Mouse (Mus musculus) MEL (cell line): ENCODE results near the gene Rhoa. TPM values are rescaled to one million over a fixed set of nuclear protein-coding genes. Genes with fewer than 3 reads are reported as not detected.

Source experiments
- DNase-seq: peaks from one replicate; pipeline ENCODE4 v3.0.0; 2011; ENCODE audit warnings: low read depth, low spot score
- H3K27ac ChIP-seq: 2 replicates; pipeline ENCODE4 v1.5.1; 2012; ENCODE audit warnings: low read depth, mild to moderate bottlenecking, control low read depth, low read length, moderate library complexity; ENCODE audit not compliant: control insufficient read depth
- H3K27me3 ChIP-seq, 2 experiments: fragments of 150-350 bp in 1 of 2; sonication (generic) in 1 of 2; 2 replicates each; pipeline ENCODE4 v1.6.1; 2012; ENCODE audit warnings: low read length in 2 of 2, mild to moderate bottlenecking in 2 of 2, improper control_type of control experiment in 1 of 2, moderate library complexity in 1 of 2; ENCODE audit not compliant: insufficient read depth in 2 of 2, control insufficient read depth in 1 of 2
- H3K36me3 ChIP-seq, 2 experiments: 2 replicates each; pipeline ENCODE4 v1.6.1; 2012 to 2014; ENCODE audit warnings: low read length in 2 of 2, improper control_type of control experiment in 1 of 2, inconsistent platforms in 1 of 2, mild to moderate bottlenecking in 1 of 2; ENCODE audit not compliant: insufficient read depth in 2 of 2, control insufficient read depth in 1 of 2
- H3K4me1 ChIP-seq, 2 experiments: fragments of 150-350 bp in 1 of 2; sonication (generic) in 1 of 2; 2 replicates each; pipeline ENCODE4 v1.6.1; 2012; ENCODE audit warnings: low read length in 2 of 2, improper control_type of control experiment in 1 of 2, mild to moderate bottlenecking in 1 of 2; ENCODE audit not compliant: insufficient read depth in 2 of 2, control insufficient read depth in 1 of 2
- H3K4me3 ChIP-seq, 2 experiments: fragments of 150-350 bp in 1 of 2; sonication (generic) in 1 of 2; 2 replicates each; pipeline ENCODE4 v1.5.1; 2012; ENCODE audit warnings: low read depth in 2 of 2, low read length in 2 of 2, mild to moderate bottlenecking in 2 of 2, moderate library complexity in 2 of 2, control low read depth in 1 of 2, improper control_type of control experiment in 1 of 2; ENCODE audit not compliant: control insufficient read depth in 1 of 2, insufficient read depth in 1 of 2
- H3K79me2 ChIP-seq: 2 replicates; pipeline ENCODE4 v1.6.1; 2012; ENCODE audit warnings: mild to moderate bottlenecking, low read length, moderate library complexity; ENCODE audit not compliant: control insufficient read depth, poor library complexity, insufficient read depth
- H3K9ac ChIP-seq: 2 replicates; pipeline ENCODE4 v1.6.1; 2012; ENCODE audit warnings: low read depth, mild to moderate bottlenecking, control low read depth, low read length, moderate library complexity; ENCODE audit not compliant: control insufficient read depth, poor library complexity, severe bottlenecking
- H3K9me3 ChIP-seq: fragments of 150-350 bp; sonication (generic); replicated peaks from 2 replicates; pipeline ENCODE4 v1.6.1; 2012; ENCODE audit warnings: mild to moderate bottlenecking, low read length, improper control_type of control experiment, moderate library complexity; ENCODE audit not compliant: insufficient read depth
- CHD2 ChIP-seq: IDR thresholded peaks from 2 replicates; pipeline ENCODE4 v1.6.1; 2011; ENCODE audit warnings: low read length, improper control_type of control experiment
- CTCF ChIP-seq, 3 experiments: IDR thresholded peaks in 2 of 3; conservative IDR thresholded peaks in 1 of 3; 2 replicates each; pipeline ENCODE4 v1.5.1; 2011 to 2012; ENCODE audit warnings: low read length in 3 of 3, low read depth in 2 of 3, mild to moderate bottlenecking in 2 of 3, improper control_type of control experiment in 1 of 3, inconsistent platforms in 1 of 3, mixed read lengths in 1 of 3, moderate library complexity in 1 of 3; ENCODE audit not compliant: control insufficient read depth in 1 of 3, insufficient read depth in 1 of 3, poor library complexity in 1 of 3, severe bottlenecking in 1 of 3
- E2F4 ChIP-seq: IDR thresholded peaks from 2 replicates; pipeline ENCODE4 v1.6.1; 2011; ENCODE audit warnings: low read depth, low read length, improper control_type of control experiment, borderline replicate concordance
- EP300 ChIP-seq, 2 experiments: IDR thresholded peaks; 2 replicates each; pipeline ENCODE4 v1.6.1; 2011; ENCODE audit warnings: improper control_type of control experiment in 2 of 2, low read length in 2 of 2, low read depth in 1 of 2, mild to moderate bottlenecking in 1 of 2
- GABPA ChIP-seq: IDR thresholded peaks from 2 replicates; pipeline ENCODE4 v1.6.1; 2012; ENCODE audit warnings: low read depth, mild to moderate bottlenecking, inconsistent platforms, low read length, improper control_type of control experiment, moderate library complexity
- GATA1 ChIP-seq: IDR thresholded peaks from 2 replicates; pipeline ENCODE4 v1.6.1; 2011; ENCODE audit warnings: low read depth, low read length, improper control_type of control experiment
- JUND ChIP-seq: IDR thresholded peaks from 2 replicates; pipeline ENCODE4 v1.6.1; 2011; ENCODE audit warnings: low read depth, mild to moderate bottlenecking, improper control_type of control experiment, low read length
- KAT2A ChIP-seq: conservative IDR thresholded peaks from 2 replicates; pipeline ENCODE4 v1.6.1; 2012; ENCODE audit warnings: low read depth, low read length, improper control_type of control experiment, inconsistent platforms
- MEF2A ChIP-seq: IDR thresholded peaks from 2 replicates; pipeline ENCODE4 v1.6.1; 2014; ENCODE audit warnings: low read depth, mild to moderate bottlenecking, inconsistent platforms, low read length, improper control_type of control experiment; ENCODE audit not compliant: poor library complexity, insufficient replicate concordance, severe bottlenecking; ENCODE audit errors: extremely low read depth
- MYC ChIP-seq: IDR thresholded peaks from 2 replicates; pipeline ENCODE4 v1.6.1; 2011; ENCODE audit warnings: low read depth, mild to moderate bottlenecking, low read length, improper control_type of control experiment, moderate library complexity
- NRF1 ChIP-seq: IDR thresholded peaks from 2 replicates; pipeline ENCODE4 v1.6.1; 2014; ENCODE audit warnings: low read depth, mild to moderate bottlenecking, inconsistent platforms, low read length, improper control_type of control experiment, moderate library complexity; ENCODE audit not compliant: poor library complexity, insufficient read depth, severe bottlenecking
- POLR2A ChIP-seq, 2 experiments: IDR thresholded peaks; 2 replicates each; pipeline ENCODE4 v1.6.1; 2011 to 2012; ENCODE audit warnings: low read length in 2 of 2, mild to moderate bottlenecking in 2 of 2, control low read depth in 1 of 2, improper control_type of control experiment in 1 of 2, low read depth in 1 of 2, moderate library complexity in 1 of 2; ENCODE audit not compliant: control insufficient read depth in 1 of 2, insufficient read depth in 1 of 2, poor library complexity in 1 of 2
- POLR2AphosphoS2 ChIP-seq: IDR thresholded peaks from 2 replicates; pipeline ENCODE4 v1.6.1; 2011; ENCODE audit warnings: low read length, improper control_type of control experiment
- POLR2AphosphoS5 ChIP-seq: IDR thresholded peaks from 2 replicates; pipeline ENCODE4 v1.6.1; 2012; ENCODE audit warnings: low read depth, borderline replicate concordance, mild to moderate bottlenecking, inconsistent platforms, low read length, moderate library complexity, mixed read lengths
- RAD21 ChIP-seq: IDR thresholded peaks from 2 replicates; pipeline ENCODE4 v1.6.1; 2011; ENCODE audit warnings: mild to moderate bottlenecking, low read depth, low read length, improper control_type of control experiment
- RCOR1 ChIP-seq: IDR thresholded peaks from 2 replicates; pipeline ENCODE4 v1.6.1; 2012; ENCODE audit warnings: low read depth, mild to moderate bottlenecking, inconsistent platforms, low read length, improper control_type of control experiment
- SIN3A ChIP-seq: IDR thresholded peaks from 2 replicates; pipeline ENCODE4 v1.6.1; 2012; ENCODE audit warnings: low read length, improper control_type of control experiment, inconsistent platforms
- SMC3 ChIP-seq: IDR thresholded peaks from 2 replicates; pipeline ENCODE4 v1.6.1; 2011; ENCODE audit warnings: low read depth, low read length, improper control_type of control experiment
- USF2 ChIP-seq, 2 experiments: IDR thresholded peaks; 2 replicates each; pipeline ENCODE4 v1.6.1; 2011 to 2012; ENCODE audit warnings: improper control_type of control experiment in 2 of 2, low read length in 2 of 2, borderline replicate concordance in 1 of 2, inconsistent platforms in 1 of 2, low read depth in 1 of 2, mild to moderate bottlenecking in 1 of 2; ENCODE audit not compliant: insufficient read depth in 1 of 2
- ZNF384 ChIP-seq: IDR thresholded peaks from 2 replicates; pipeline ENCODE4 v1.6.1; 2012; ENCODE audit warnings: low read depth, mild to moderate bottlenecking, inconsistent platforms, low read length, improper control_type of control experiment
- polyA plus RNA-seq, 2 experiments: library from polyadenylated mRNA; stranded (reverse) in 1 of 2; unstranded in 1 of 2; fragments of >175 nt in 1 of 2; fragments of >200 nt in 1 of 2; gene quantifications; 2 replicates each; pipeline versions ENCODE4 v1.2.1 to v1.2.4; 2012; ENCODE audit warnings: low replicate concordance in 2 of 2, low read depth in 1 of 2; ENCODE audit not compliant: insufficient read length in 2 of 2, insufficient read depth in 1 of 2, missing spikeins in 1 of 2
- total RNA-seq: library from RNA; depleted of rRNA; stranded (reverse); fragments of 300-350 nt; gene quantifications from 2 replicates; pipeline ENCODE4 v1.2.3, GENCODE M21; 2012

Gene Rhoa
- total and polyA plus RNA-seq, 3 experiments: 80.9 to 241 TPM; not detected in 1

DNA sequence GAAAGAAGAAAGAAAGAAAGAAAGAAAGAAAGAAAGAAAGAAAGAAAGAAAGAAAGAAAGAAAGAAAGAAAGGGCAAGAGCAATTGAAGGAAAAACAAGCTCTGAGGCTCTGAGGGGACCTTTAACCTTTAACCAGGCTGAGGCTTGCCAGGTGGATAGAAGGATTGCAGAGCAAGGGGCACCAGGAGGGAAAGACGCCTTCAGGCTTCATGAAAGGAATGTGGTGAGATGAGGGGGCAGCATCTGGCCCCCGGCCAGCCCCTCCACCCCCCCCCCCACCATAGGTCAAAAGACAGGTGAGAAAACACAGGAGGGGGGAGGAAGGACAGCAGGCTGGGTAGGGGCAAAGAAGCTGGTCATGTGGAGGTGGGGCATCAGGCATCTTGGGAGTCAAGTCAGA is 34.0 kb upstream of the Rhoa start:
- Histone ChIP-seq H3K79me2 (no peaks in the 10 kb centered on the region), H3K4me1 (peaks cover 0 to 5% of the 10 kb centered on the region in 2 experiments; a peak in 1 of 4 replicates), H3K27ac (no peak overlapping the region), H3K4me3 (no peak overlapping the region), H3K9me3 (no peaks in the 10 kb centered on the region), H3K27me3 (peaks cover 3 to 8% of the 10 kb centered on the region in 2 experiments; a peak in 3 of 4 replicates), H3K36me3 (0 out of 4 replicates have a peak, but pooled peaks cover 0 to 2% of the 10 kb centered on the region in 2 experiments), H3K9ac (no peak overlapping the region)
- no peak for DNase-seq
- TF ChIP-seq NRF1: no peak
- TF ChIP-seq MYC: no peak
- TF ChIP-seq KAT2A: no peak
- TF ChIP-seq RAD21: no peak
- no peak for TF ChIP-seq EP300 (IDR thresholded peaks at IDR 0.05; ENCODE audit: low read depth in 1 of 2, low read length in 2 of 2)
- TF ChIP-seq GATA1: no peak
- no peak for TF ChIP-seq USF2 (IDR thresholded peaks at IDR 0.05; ENCODE audit: borderline replicate concordance in 1 of 2, insufficient read depth in 1 of 2, low read depth in 1 of 2, low read length in 2 of 2)
- no peak for TF ChIP-seq ZNF384
- no peak for TF ChIP-seq SIN3A
- no peak for TF ChIP-seq MEF2A
- no peak for TF ChIP-seq SMC3
- TF ChIP-seq E2F4: no peak
- no peak for TF ChIP-seq GABPA
- TF ChIP-seq POLR2AphosphoS2: no peak
- no peak for TF ChIP-seq RCOR1

DNA sequence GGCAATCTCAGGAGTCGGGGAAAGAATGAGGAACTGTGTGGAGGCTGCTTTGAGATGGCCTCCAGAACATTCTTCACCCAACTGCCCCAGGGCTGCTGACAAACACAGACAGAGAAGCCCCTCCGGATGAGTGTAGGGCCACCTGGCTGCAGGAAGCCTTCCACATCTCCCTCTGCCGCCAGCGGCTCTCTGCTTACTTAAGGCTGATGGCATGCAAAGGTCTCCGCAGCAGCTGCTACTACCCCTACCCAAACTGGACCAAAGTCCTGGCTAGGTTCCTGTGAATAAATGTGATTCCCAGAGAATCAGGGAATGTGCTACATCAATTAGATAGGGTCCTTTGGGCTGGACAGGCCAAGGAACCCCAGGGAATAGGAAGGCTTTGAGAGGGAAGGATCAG is 33.2 kb upstream of the Rhoa start:
- DNase-seq: no peak
- Histone ChIP-seq H3K27ac (no peak overlapping the region), H3K9me3 (no peaks in the 10 kb centered on the region), H3K4me3 (no peak overlapping the region), H3K9ac (no peak overlapping the region), H3K4me1 (peaks cover 0 to 1% of the 10 kb centered on the region in 2 experiments; a peak in 1 of 4 replicates), H3K27me3 (peaks cover 3 to 8% of the 10 kb centered on the region in 2 experiments; a peak in 3 of 4 replicates), H3K36me3 (no peaks in the 10 kb centered on the region), H3K79me2 (no peaks in the 10 kb centered on the region)
- TF ChIP-seq POLR2AphosphoS2 (no peak), JUND (no peak), EP300 (IDR thresholded peaks at IDR 0.05; ENCODE audit: low read depth in 1 of 2, low read length in 2 of 2) (no peak), POLR2A (IDR thresholded peaks at IDR 0.05; ENCODE audit: control insufficient read depth in 1 of 2, insufficient read depth in 1 of 2, low read depth in 1 of 2, low read length in 2 of 2, poor library complexity in 1 of 2) (no peak), RCOR1 (no peak), CTCF (IDR thresholded peaks at IDR 0.05 in 2 of 3, conservative IDR thresholded peaks at IDR 0.05 in 1 of 3; ENCODE audit: control insufficient read depth in 1 of 3, insufficient read depth in 1 of 3, low read depth in 2 of 3, low read length in 3 of 3, poor library complexity in 1 of 3, severe bottlenecking in 1 of 3) (no peak), POLR2AphosphoS5 (no peak), CHD2 (no peak), NRF1 (no peak), KAT2A (no peak)
